In the genomic region with DNA sequence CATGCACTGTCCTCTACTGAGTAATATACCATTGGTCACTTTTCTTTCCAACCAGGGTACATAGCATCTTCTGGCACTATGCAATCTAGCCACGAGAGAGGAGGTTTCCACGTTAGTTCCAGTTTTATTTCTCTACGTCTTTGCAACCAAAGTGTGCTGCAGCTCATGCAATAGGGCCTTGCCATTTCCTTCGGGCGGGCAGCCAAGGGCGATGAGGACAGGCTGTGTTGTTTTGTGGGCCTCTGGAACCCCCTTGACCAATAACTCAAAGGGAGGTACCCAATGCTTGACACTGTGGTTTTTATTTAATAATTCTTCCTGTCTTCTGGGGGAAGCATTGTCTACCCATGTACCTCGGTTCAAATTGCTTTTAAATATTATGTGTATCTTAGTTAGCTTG, we compare ENCODE assay signal across 21 mouse cellular contexts.
DNase-seq lines count a peak whose midpoint lies in the region; ATAC-seq lines count a peak whose summit lies in the region.
"Had no signal": no experiment of that assay in that cellular context is flagged by ENCODE, and none has a peak within 500 bp of the region (broad histone marks: within the 10 kb centered on the region; RNA-seq: fewer than 3 reads in every experiment).

No protein-coding gene starts in this region.

- intact Hi-C loops in heart, postnatal 10 days (cut with DNase I): no loop called here

- DNase-seq in 416B (ENCODE audit: low read depth): peak; percentile 59
- no peak for DNase-seq in heart, postnatal 10 days
- DNase-seq: adrenal gland, adult 8-10 months; adrenal gland, postnatal 14 days; adrenal gland, postnatal 36 days; B cell, adult 2 months; cerebellum, adult 11 months; cerebellum, adult 18-20 months; cerebellum, adult 8-10 months; cerebellum, adult 9-11 months; cerebellum, postnatal 14 days; cerebellum, postnatal 36 days; forebrain, postnatal 0 days had no signal

- 0 out of 2 replicates have a peak, but pooled peaks have one; percentile 15 for ATAC-seq in common myeloid progenitor, adult 5-6 weeks (replicated peaks; ENCODE audit: low read depth, poor library complexity, severe bottlenecking)
- ATAC-seq in megakaryocyte progenitor cell, adult 5-6 weeks (replicated peaks; ENCODE audit: poor library complexity): peak; percentile 26
- no peak for ATAC-seq in cerebellum, adult (ENCODE audit: insufficient number of reproducible peaks, low FRiP score, low TSS enrichment)
- ATAC-seq: activated CD4-positive, CD25-positive, alpha-beta regulatory T cell, adult 4 months; CD4-positive, CD25-positive, alpha-beta regulatory T cell, adult 4 months; forebrain, embryonic 13.5 days; forebrain, embryonic 15.5 days; forebrain, postnatal 0 days; Patski had no signal
